Mouse (Mus musculus): ENCODE results near the gene P2ry13. TPM values are rescaled to one million over a fixed set of nuclear protein-coding genes. Genes with fewer than 3 reads are reported as not detected.

Gene P2ry13
- under 1 TPM; 0.18 to 0.44 TPM for polyA plus RNA-seq (2017; shearing (Covaris generic))

- no peak for ATAC-seq
These were observed at the start of gene P2ry13 for GRCm38 (mm10) chr3:59210727-59211126. Gene P2ry13 (minus strand): TSS chr3:59210882.

GRCm38 (mm10) chr3:59257740-59258664 is 47.3 kb upstream of the P2ry13 start:
- ATAC-seq = no peak

GRCm38 (mm10) chr3:59250454-59250853 is 39.8 kb upstream of the P2ry13 start:
- no peak for ATAC-seq

- ATAC-seq = no peak
These were observed 37.3 kb upstream of the P2ry13 start for GRCm38 (mm10) chr3:59248031-59248430.

DNA sequence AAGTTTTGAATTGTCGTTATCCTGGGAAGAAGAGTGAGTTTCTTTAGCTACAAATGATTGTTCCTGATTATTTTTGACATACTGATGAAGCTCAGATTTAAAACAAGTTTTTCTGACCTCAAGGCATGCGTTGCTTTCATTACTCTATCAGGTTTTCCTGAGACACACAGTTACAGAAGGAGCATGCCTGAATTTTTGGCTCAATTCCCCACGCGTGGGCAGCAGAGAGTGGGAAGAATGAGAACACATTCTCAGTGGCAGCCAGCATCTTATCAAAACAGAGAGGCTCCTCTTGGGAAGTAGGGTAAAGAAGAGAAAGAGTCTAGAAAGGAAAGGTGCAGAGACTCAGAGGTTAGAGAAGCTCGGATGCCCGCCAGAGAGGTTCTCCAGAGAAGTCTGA is 32.7 kb upstream of the P2ry13 start:
- ATAC-seq = no peak

GRCm38 (mm10) chr3:59234878-59235277 is 24.2 kb upstream of the P2ry13 start:
- ATAC-seq = peak; percentile 75

GRCm38 (mm10) chr3:59230912-59231311 is 20.2 kb upstream of the P2ry13 start:
- ATAC-seq = no peak

- peak; percentile 45 for ATAC-seq
These were observed 18.3 kb upstream of the P2ry13 start for GRCm38 (mm10) chr3:59228730-59229551.

- ATAC-seq = no peak
These were observed 17.0 kb upstream of the P2ry13 start for GRCm38 (mm10) chr3:59227696-59228095.

- no peak for ATAC-seq
These were observed 14.7 kb upstream of the P2ry13 start for GRCm38 (mm10) chr3:59225411-59225810.

GRCm38 (mm10) chr3:59222303-59222702 is 11.6 kb upstream of the P2ry13 start:
- no peak for ATAC-seq

- no peak for ATAC-seq
These were observed 8.6 kb upstream of the P2ry13 start for GRCm38 (mm10) chr3:59219326-59219725.

DNA sequence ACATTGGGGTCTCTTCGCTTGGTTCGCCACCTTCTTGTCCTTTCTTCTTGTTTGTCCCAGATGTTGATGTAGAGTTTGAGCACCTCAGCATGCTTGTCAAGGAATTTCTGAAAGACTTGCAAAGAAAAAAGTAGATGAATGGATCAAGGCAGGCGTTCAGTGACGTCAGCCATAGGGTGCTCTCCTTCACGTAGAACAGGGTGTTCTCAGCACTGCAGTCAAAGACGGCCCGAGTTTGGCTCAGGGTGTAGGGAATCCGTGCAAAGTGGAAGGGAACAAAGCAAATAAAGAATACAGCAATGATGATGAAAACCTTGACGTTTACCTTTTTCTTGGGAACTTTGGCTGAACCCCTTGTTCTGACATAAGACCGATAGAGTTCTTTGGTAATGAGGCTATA is 6.5 kb upstream of the P2ry13 start:
- no peak for ATAC-seq

DNA sequence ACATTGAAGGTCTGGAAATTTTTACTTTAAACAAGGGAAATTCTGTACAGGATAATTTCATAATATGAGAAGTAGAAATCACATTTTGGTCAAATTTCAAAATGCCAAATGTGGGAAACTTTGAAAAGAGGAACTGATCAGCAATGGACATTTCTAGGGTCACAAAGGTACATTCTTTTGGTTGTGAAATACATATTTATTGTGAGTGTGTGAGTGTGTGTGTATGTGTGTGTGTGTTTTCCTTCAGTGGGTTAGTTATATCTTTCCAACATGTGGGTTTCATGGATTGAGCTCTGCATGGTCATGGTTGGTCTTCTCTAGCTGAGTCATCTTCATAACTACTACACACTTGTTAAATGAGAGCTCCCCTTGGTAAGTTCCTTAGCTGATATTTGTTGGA is 1.7 kb upstream of the P2ry13 start:
- no peak for ATAC-seq

DNA sequence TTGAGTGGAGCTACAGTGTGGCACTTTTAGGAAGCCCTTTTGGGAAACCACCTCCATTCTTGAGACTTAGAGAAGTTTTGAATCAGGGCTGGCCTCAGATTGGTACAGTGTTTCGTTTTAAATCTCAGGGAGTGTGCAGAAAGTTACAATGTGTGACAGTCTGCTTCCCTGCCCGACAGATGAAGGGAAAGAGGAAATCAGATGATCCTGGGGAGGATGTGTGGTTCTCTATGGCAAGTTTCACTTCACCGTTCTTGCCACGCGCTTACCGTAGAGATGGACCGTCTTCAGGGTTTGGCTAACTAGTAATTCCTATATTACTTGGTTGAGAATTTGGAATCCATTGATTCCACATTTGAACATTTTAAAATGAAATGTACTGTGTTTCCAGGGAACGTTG is 1.1 kb upstream of the P2ry13 start:
- no peak for ATAC-seq

DNA sequence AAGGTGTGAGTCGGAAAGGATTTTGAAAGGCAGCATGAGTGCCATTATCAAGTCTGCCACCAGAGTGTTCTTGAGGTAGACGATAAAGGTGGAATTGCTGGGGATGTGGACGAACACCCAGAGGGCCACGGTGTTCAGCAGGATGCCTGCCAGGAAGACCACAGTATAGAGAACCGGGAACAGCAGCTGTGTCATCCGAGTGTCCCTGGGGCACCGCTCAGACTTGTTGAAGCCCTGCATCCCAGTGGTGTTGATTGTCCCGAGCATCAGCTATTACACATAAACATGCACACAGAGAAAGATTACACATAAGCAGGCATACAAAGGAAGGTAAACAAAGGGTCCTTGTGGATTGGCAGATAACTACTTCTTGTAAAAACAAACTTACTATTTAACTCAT is 593 bp downstream of the P2ry13 start:
- ATAC-seq = no peak

- peak; percentile 50 for ATAC-seq
These were observed 1.8 kb downstream of the P2ry13 start for GRCm38 (mm10) chr3:59208650-59209548.

GRCm38 (mm10) chr3:59205941-59206340 is 4.7 kb downstream of the P2ry13 start:
- peak; percentile 48 for ATAC-seq

DNA sequence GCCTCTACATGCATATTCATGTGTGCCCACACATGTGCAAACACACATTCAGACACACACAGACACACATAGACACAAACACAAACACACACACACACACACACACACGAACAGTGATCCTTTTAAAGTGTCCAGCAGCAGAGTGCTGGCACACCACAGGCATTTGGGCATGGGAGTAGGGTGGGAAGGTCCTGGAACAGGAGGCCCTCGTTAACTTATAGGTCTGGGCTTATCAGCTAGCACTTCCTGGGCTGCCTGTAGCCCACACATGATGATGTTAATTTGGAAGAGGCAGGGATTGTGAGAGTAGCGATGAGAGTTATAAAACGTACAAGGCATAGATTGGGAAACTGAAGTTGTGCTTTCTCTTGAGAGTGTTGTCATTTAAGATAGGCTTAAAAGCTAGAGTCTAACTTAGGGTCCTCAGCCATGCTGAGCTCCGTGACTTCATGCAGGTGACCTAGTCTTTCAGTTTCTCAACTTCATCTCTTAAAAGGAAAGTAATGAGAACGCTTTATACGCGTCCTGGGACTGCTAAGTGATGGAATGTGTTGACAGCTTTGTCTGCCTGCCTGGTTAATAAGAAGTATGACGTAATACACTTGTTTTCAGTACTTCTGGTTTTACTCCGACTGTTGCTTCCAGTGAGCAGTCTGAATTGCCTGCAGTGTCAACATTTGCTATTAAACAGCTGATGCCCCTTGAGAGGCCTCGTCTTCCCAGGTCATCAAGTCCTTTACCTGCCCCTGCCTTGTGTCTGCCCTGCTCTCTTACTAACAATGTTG is 5.8 kb downstream of the P2ry13 start:
- ATAC-seq = no peak

DNA sequence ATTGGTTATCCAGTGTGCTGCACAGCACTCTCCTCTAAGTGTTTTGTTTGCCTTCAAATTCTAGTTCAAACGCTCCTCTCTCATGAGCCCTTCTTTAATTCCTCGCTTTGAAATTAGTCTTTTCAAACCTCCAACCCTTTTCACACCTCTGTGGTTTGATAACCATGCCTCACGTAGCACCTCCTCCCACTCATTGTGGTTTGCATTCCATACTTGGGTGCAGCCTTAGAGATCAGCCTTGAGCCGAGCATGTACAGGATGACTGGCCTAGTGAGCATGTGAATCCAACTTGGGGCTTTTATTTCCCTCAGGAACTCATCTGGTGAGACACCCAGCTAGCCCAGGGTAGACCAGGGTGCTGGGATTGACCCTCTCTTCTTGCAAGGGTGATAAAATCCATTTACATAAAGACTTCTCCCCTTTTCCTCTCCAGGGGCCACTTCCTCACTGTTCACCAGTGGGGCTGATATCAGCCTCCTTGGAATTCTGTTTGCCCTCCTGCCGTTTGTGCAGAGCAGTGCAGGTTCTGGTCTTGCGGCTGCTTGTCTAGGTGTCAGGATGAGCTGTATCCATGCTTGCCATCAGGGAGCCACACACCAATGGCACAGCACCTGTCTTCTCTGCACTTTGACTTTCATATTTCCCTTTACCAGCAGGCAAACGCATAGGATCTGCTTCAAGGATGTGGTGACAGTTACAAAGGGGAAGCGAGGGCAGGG is 6.7 kb downstream of the P2ry13 start:
- peak; percentile 70 for ATAC-seq
